Mouse (Mus musculus) heart, adult 2 months (tissue): ENCODE results near the gene Prrc2a. TPM values are rescaled to one million over a fixed set of nuclear protein-coding genes. Genes with fewer than 3 reads are reported as not detected.

Experiments
- DNase-seq, 2 experiments: peaks; one replicate each; pipeline ENCODE4 v3.0.0; 2021
- H3K27ac ChIP-seq: fragments of 200-600 bp; 2 replicates; pipeline ENCODE4 v1.8.1; 2022
- H3K27me3 ChIP-seq: fragments of 200-500 bp; 2 replicates; pipeline ENCODE4 v1.6.1; 2012; ENCODE audit warnings: mild to moderate bottlenecking, low read length, inconsistent platforms, mixed read lengths; ENCODE audit not compliant: control insufficient read depth, insufficient read depth
- H3K36me3 ChIP-seq: fragments of 200-500 bp; 2 replicates; pipeline ENCODE4 v1.6.1; 2012; ENCODE audit warnings: low read length, inconsistent platforms; ENCODE audit not compliant: control insufficient read depth, insufficient read depth
- H3K4me1 ChIP-seq: fragments of 200-500 bp; 2 replicates; pipeline ENCODE4 v1.6.1; 2011; ENCODE audit warnings: low read length; ENCODE audit not compliant: control insufficient read depth, insufficient read depth
- H3K4me3 ChIP-seq: fragments of 200-600 bp; 2 replicates; pipeline ENCODE4 v1.8.1; 2022
- H3K79me2 ChIP-seq: fragments of 200-500 bp; replicated peaks from 2 replicates; pipeline ENCODE4 v1.6.1; 2012; ENCODE audit warnings: mild to moderate bottlenecking, inconsistent platforms, low read length, moderate library complexity, mixed read lengths; ENCODE audit not compliant: control insufficient read depth, insufficient read depth
- H3K9ac ChIP-seq: fragments of 200-500 bp; 2 replicates; pipeline ENCODE4 v1.6.1; 2012; ENCODE audit warnings: low read depth, mild to moderate bottlenecking, control low read depth, inconsistent platforms, low read length, mixed read lengths
- CTCF ChIP-seq: fragments of 200-600 bp; IDR thresholded peaks from 2 replicates; pipeline ENCODE4 v1.8.1; 2022; ENCODE audit warnings: antibody characterized with exemption, mild to moderate bottlenecking, moderate library complexity
- EP300 ChIP-seq: fragments of 200-500 bp; IDR thresholded peaks from 2 replicates; pipeline ENCODE4 v1.6.1; 2011; ENCODE audit warnings: low read depth, low read length, control low read depth; ENCODE audit not compliant: insufficient read depth
- POLR2A ChIP-seq: fragments of 200-500 bp; IDR thresholded peaks from 2 replicates; pipeline ENCODE4 v1.6.1; 2011; ENCODE audit warnings: mild to moderate bottlenecking, low read depth, low read length, control low read depth; ENCODE audit not compliant: insufficient read depth
- WGBS: fragments of 180-500 bp; shearing (Covaris S2); methylation state at CpG from one replicate; pipeline ENCODE4 v1.1.7; 2018; 5-methylcytosine and 5-hydroxymethylcytosine counted together
- intact Hi-C: fragments of 180-260 bp; cut with DNase I; formaldehyde crosslinking; loops from one replicate; pipeline ENCODE4 v1.15.1; 2025
- polyA plus RNA-seq: library from polyadenylated mRNA; depleted of rRNA; stranded (reverse); fragments of >200 nt; gene quantifications from 2 replicates; pipeline ENCODE4 v1.2.3, GENCODE M21; 2012
- total RNA-seq, 2 experiments: library from RNA; stranded (reverse); gene quantifications; 2 replicates each; pipeline ENCODE4 v1.2.3; 2021

Prrc2a gene
- total and polyA plus RNA-seq, 3 experiments, result 132 to 197 (median 139) TPM

- H3K27me3 ChIP-seq, result no peaks in the 10 kb centered on the region
- WGBS, result 88% methylated on average over 16 of the region's 16 CpGs
Measured at GRCm38 (mm10) chr17:35158850-35159593, 5.7 kb downstream of the Prrc2a start.

GRCm38 (mm10) chr17:35157661-35158175 is 7.0 kb downstream of the Prrc2a start:
- WGBS, result 92% methylated on average over 8 of the region's 8 CpGs
- H3K27ac ChIP-seq, result no peak overlapping the region
- no peaks in the 10 kb centered on the region for H3K27me3 ChIP-seq
- no peak overlapping the region for H3K9ac ChIP-seq
- H3K36me3 ChIP-seq, result peaks cover 8% of the 10 kb centered on the region
- no peak for DNase-seq
- no peak overlapping the region for H3K4me3 ChIP-seq
- no peak for TF ChIP-seq EP300
- TF ChIP-seq POLR2A, result no peak
- no peak for TF ChIP-seq CTCF
- H3K79me2 ChIP-seq, result peaks cover 6% of the 10 kb centered on the region; the same call in 1 of the 2 replicates
- H3K4me1 ChIP-seq, result peaks cover 9% of the 10 kb centered on the region
- intact Hi-C loops, result no loop called here

More at GRCm38 (mm10) chr17:35158850-35159593, 5.7 kb downstream of the Prrc2a start:
- intact Hi-C loops, result no loop called here
- H3K4me1 ChIP-seq, result peaks cover 12% of the 10 kb centered on the region
- no peak overlapping the region for H3K27ac ChIP-seq
- H3K4me3 ChIP-seq, result no peak overlapping the region
- peaks cover 14% of the 10 kb centered on the region for H3K36me3 ChIP-seq
- no peak for DNase-seq
- TF ChIP-seq EP300 (no peak), CTCF (no peak), POLR2A (no peak)
- no peak overlapping the region for H3K9ac ChIP-seq
- H3K79me2 ChIP-seq, result peaks cover 9% of the 10 kb centered on the region; the same call in 1 of the 2 replicates

DNA sequence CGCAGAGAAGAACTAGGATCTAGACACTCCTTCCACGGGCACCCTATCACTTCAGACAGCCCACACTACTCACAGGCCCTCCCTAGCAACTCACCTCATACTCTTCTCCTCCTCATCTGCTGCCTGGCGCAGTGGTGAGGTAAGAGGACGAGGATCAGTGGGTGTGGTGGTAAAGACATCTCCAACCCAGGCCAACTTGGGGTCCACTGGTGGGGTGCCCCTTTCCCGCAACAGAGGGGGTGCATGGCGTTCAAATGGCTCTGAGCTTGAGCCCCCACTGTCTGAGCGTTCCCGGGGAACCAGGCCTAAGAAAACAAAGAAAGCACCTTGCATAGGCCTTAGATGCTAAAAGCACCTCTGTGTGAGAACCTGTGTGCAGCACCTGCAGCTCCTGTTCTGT is 7.4 kb downstream of the Prrc2a start:
- no peak for TF ChIP-seq EP300
- no peak for TF ChIP-seq POLR2A
- no peak for TF ChIP-seq CTCF
- Histone ChIP-seq H3K79me2 (peaks cover 6% of the 10 kb centered on the region; the same call in 1 of the 2 replicates), H3K27me3 (no peaks in the 10 kb centered on the region), H3K9ac (no peak overlapping the region), H3K27ac (no peak overlapping the region), H3K4me1 (peaks cover 5% of the 10 kb centered on the region), H3K36me3 (peaks cover 4% of the 10 kb centered on the region), H3K4me3 (no peak overlapping the region)
- 86% methylated on average over 8 of the region's 8 CpGs for WGBS
- no peak for DNase-seq
- intact Hi-C loops, result no loop called here

GRCm38 (mm10) chr17:35156461-35157200 is 8.1 kb downstream of the Prrc2a start:
- WGBS, result 80% methylated on average over 33 of the region's 33 CpGs
- Histone ChIP-seq H3K27ac (no peak overlapping the region), H3K27me3 (no peaks in the 10 kb centered on the region), H3K4me1 (peaks cover 2% of the 10 kb centered on the region), H3K79me2 (peaks cover 6% of the 10 kb centered on the region; the same call in 1 of the 2 replicates), H3K4me3 (no peak overlapping the region), H3K9ac (no peak overlapping the region), H3K36me3 (no peaks in the 10 kb centered on the region; the same call in 1 of the 2 replicates)
- no peak for DNase-seq
- TF ChIP-seq EP300, result no peak
- TF ChIP-seq POLR2A, result no peak
- TF ChIP-seq CTCF, result no peak
- intact Hi-C loops, result no loop called here

GRCm38 (mm10) chr17:35155451-35155850 is 9.2 kb downstream of the Prrc2a start:
- H3K4me3 ChIP-seq, result no peak overlapping the region
- no peak overlapping the region for H3K27ac ChIP-seq
- no peaks in the 10 kb centered on the region for H3K36me3 ChIP-seq
- intact Hi-C loops, result no loop called here
- no peak overlapping the region for H3K9ac ChIP-seq
- no peaks in the 10 kb centered on the region for H3K79me2 ChIP-seq
- 79% methylated on average over 12 of the region's 12 CpGs for WGBS
- DNase-seq, result no peak
- no peaks in the 10 kb centered on the region for H3K4me1 ChIP-seq
- no peaks in the 10 kb centered on the region for H3K27me3 ChIP-seq
- no peak for TF ChIP-seq CTCF
- no peak for TF ChIP-seq POLR2A
- no peak for TF ChIP-seq EP300
